ENCODE assay signal across 20 mouse cellular contexts in genomic region chr14:46567411-46567780, GRCm38 (mm10).
DNase-seq lines count a peak whose midpoint lies in the region; ATAC-seq and TF ChIP-seq lines count a peak whose summit lies in the region.
"Had no signal": no experiment of that assay in that cellular context is flagged by ENCODE, and none has a peak within 500 bp of the region (broad histone marks: within the 10 kb centered on the region; RNA-seq: fewer than 3 reads in every experiment).

No protein-coding gene starts in this region.

- H3K9me3 ChIP-seq in kidney, embryonic 14.5 days (ENCODE audit: control insufficient read depth, low read length), result no peaks in the 10 kb centered on the region
- H3K9me3 ChIP-seq in lung, embryonic 14.5 days (ENCODE audit: low read depth, low read length), result no peaks in the 10 kb centered on the region
- H3K9me3 ChIP-seq in intestine, postnatal 0 days (ENCODE audit: control insufficient read depth), result no peaks in the 10 kb centered on the region
- no peaks in the 10 kb centered on the region for H3K9me3 ChIP-seq in stomach, embryonic 16.5 days (replicated peaks; ENCODE audit: control insufficient read depth, low read length)
- H3K9me3 ChIP-seq in forebrain, embryonic 12.5 days, result no peaks in the 10 kb centered on the region
- H3K9me3 ChIP-seq: hindbrain, embryonic 13.5 days; limb, embryonic 13.5 days; liver, embryonic 15.5 days; neural tube, embryonic 13.5 days had no signal

- no peak for DNase-seq in kidney, adult 18-20 months
- DNase-seq in lung, embryonic 14.5 days, result no peak
- no peak for DNase-seq in lung, adult 18-20 months
- DNase-seq: cerebellum, adult 9-11 months; forebrain, postnatal 0 days; layer of hippocampus, adult 9-11 months; lung, postnatal 14 days; midbrain, embryonic 14.5 days; right cerebral cortex, adult 18-20 months; thymus, adult 18-20 months; thymus, postnatal 4 days had no signal

- H3K4me3 ChIP-seq in kidney, embryonic 14.5 days (ENCODE audit: low read length), result no peak overlapping the region
- no peak overlapping the region for H3K4me3 ChIP-seq in lung, embryonic 14.5 days (ENCODE audit: low read depth, low read length)
- H3K4me3 ChIP-seq in intestine, postnatal 0 days (ENCODE audit: low read depth, low read length), result no peak overlapping the region
- H3K4me3 ChIP-seq in stomach, embryonic 16.5 days (replicated peaks; ENCODE audit: low read length), result no peak overlapping the region
- H3K4me3 ChIP-seq in forebrain, embryonic 12.5 days (replicated peaks), result no peak overlapping the region
- H3K4me3 ChIP-seq: hindbrain, embryonic 13.5 days; limb, embryonic 13.5 days; liver, embryonic 15.5 days; neural tube, embryonic 13.5 days had no signal

- peaks cover 13% of the 10 kb centered on the region for H3K4me1 ChIP-seq in kidney, embryonic 14.5 days (ENCODE audit: control insufficient read depth, insufficient read depth, low read length)
- H3K4me1 ChIP-seq in lung, embryonic 14.5 days (ENCODE audit: insufficient read depth), result peaks cover 11% of the 10 kb centered on the region
- H3K4me1 ChIP-seq in intestine, postnatal 0 days (replicated peaks; ENCODE audit: control insufficient read depth, insufficient read depth, low read length), result 0 out of 2 replicates have a peak, but pooled peaks cover 3% of the 10 kb centered on the region
- peaks cover 19% of the 10 kb centered on the region for H3K4me1 ChIP-seq in stomach, embryonic 16.5 days (ENCODE audit: control insufficient read depth, insufficient read depth, low read length)
- no peaks in the 10 kb centered on the region for H3K4me1 ChIP-seq in forebrain, embryonic 12.5 days
- H3K4me1 ChIP-seq: hindbrain, embryonic 13.5 days had no signal

- H3K27ac ChIP-seq in kidney, embryonic 14.5 days (ENCODE audit: low read depth, low read length), result peak overlapping the region; percentile 30
- H3K27ac ChIP-seq in lung, embryonic 14.5 days (ENCODE audit: low read depth), result peak overlapping the region; percentile 31; the same call in 1 of the 2 replicates
- H3K27ac ChIP-seq in intestine, postnatal 0 days (ENCODE audit: low read depth, low read length), result 0 out of 2 replicates have a peak overlapping the region, but pooled peaks have one; percentile 21
- peak overlapping the region; percentile 54 for H3K27ac ChIP-seq in stomach, embryonic 16.5 days (ENCODE audit: low read length)
- no peak overlapping the region for H3K27ac ChIP-seq in forebrain, embryonic 12.5 days
- H3K27ac ChIP-seq: hindbrain, embryonic 13.5 days; limb, embryonic 13.5 days; liver, embryonic 15.5 days; neural tube, embryonic 13.5 days had no signal

- no peak overlapping the region for H3K9ac ChIP-seq in kidney, embryonic 14.5 days (ENCODE audit: low read depth, low read length)
- H3K9ac ChIP-seq in lung, embryonic 14.5 days, result no peak overlapping the region
- no peak overlapping the region for H3K9ac ChIP-seq in intestine, postnatal 0 days (ENCODE audit: low read depth, low read length)
- no peak overlapping the region for H3K9ac ChIP-seq in stomach, embryonic 16.5 days (ENCODE audit: low read length)
- no peak overlapping the region for H3K9ac ChIP-seq in forebrain, embryonic 12.5 days
- H3K9ac ChIP-seq: forebrain, postnatal 0 days; hindbrain, embryonic 13.5 days; limb, embryonic 13.5 days; liver, embryonic 15.5 days; neural tube, embryonic 13.5 days had no signal

- no peak for TF ChIP-seq CTCF in lung, embryonic 14.5 days (IDR thresholded peaks at IDR 0.05; ENCODE audit: low read depth)
- TF ChIP-seq CTCF in intestine, postnatal 0 days (IDR thresholded peaks at IDR 0.05; ENCODE audit: low read depth), result no peak

- H3K27me3 ChIP-seq in kidney, embryonic 14.5 days (ENCODE audit: control insufficient read depth, insufficient read depth, low read length), result no peaks in the 10 kb centered on the region
- H3K27me3 ChIP-seq in lung, embryonic 14.5 days (ENCODE audit: insufficient read depth, low read length), result no peaks in the 10 kb centered on the region
- no peaks in the 10 kb centered on the region; the same call in 1 of the 2 replicates for H3K27me3 ChIP-seq in intestine, postnatal 0 days (replicated peaks; ENCODE audit: control insufficient read depth, insufficient read depth, low read length)
- H3K27me3 ChIP-seq in stomach, embryonic 16.5 days (ENCODE audit: control insufficient read depth, insufficient read depth, low read length), result no peaks in the 10 kb centered on the region
- 0 out of 2 replicates have a peak, but pooled peaks cover 4% of the 10 kb centered on the region for H3K27me3 ChIP-seq in forebrain, embryonic 12.5 days
- H3K27me3 ChIP-seq: hindbrain, embryonic 13.5 days; neural tube, embryonic 13.5 days had no signal

- H3K4me2 ChIP-seq in kidney, embryonic 14.5 days (replicated peaks; ENCODE audit: low read depth, low read length), result no peak overlapping the region
- H3K4me2 ChIP-seq in lung, embryonic 14.5 days, result no peak overlapping the region
- no peak overlapping the region for H3K4me2 ChIP-seq in intestine, postnatal 0 days (replicated peaks; ENCODE audit: low read depth)
- H3K4me2 ChIP-seq in stomach, embryonic 16.5 days (ENCODE audit: low read depth, low read length), result no peak overlapping the region
- no peak overlapping the region for H3K4me2 ChIP-seq in forebrain, embryonic 12.5 days
- H3K4me2 ChIP-seq: heart, embryonic 11.5 days; hindbrain, embryonic 13.5 days; liver, embryonic 15.5 days; neural tube, embryonic 13.5 days had no signal

- peak; percentile 61; the same call in 1 of the 2 replicates for ATAC-seq in kidney, embryonic 14.5 days (ENCODE audit: low FRiP score, low TSS enrichment)
- ATAC-seq in lung, embryonic 14.5 days (ENCODE audit: insufficient read depth), result peak; percentile 30; the same call in 1 of the 2 replicates
- ATAC-seq in intestine, postnatal 0 days, result no peak; the same call in 1 of the 2 replicates
- ATAC-seq in stomach, embryonic 16.5 days (ENCODE audit: insufficient read depth, low FRiP score), result peak; percentile 45
- no peak for ATAC-seq in forebrain, embryonic 12.5 days (ENCODE audit: low FRiP score)
- ATAC-seq: forebrain, postnatal 0 days had no signal

- no peaks in the 10 kb centered on the region for H3K36me3 ChIP-seq in kidney, embryonic 14.5 days (ENCODE audit: control insufficient read depth, insufficient read depth, low read length)
- no peaks in the 10 kb centered on the region for H3K36me3 ChIP-seq in lung, embryonic 14.5 days (ENCODE audit: insufficient read depth)
- H3K36me3 ChIP-seq in intestine, postnatal 0 days (ENCODE audit: control insufficient read depth, insufficient read depth), result no peaks in the 10 kb centered on the region
- H3K36me3 ChIP-seq in stomach, embryonic 16.5 days (ENCODE audit: control insufficient read depth, insufficient read depth, low read length), result no peaks in the 10 kb centered on the region
- no peaks in the 10 kb centered on the region for H3K36me3 ChIP-seq in forebrain, embryonic 12.5 days (replicated peaks)
- H3K36me3 ChIP-seq: hindbrain, embryonic 13.5 days; limb, embryonic 13.5 days; liver, embryonic 15.5 days; neural tube, embryonic 13.5 days had no signal

- 23% methylated on average over 3 of the region's 3 CpGs for WGBS in kidney, embryonic 14.5 days
- 33% methylated on average over 3 of the region's 3 CpGs for WGBS in lung, embryonic 14.5 days
- WGBS in intestine, postnatal 0 days, result 43% methylated on average over 3 of the region's 3 CpGs
- 29% methylated on average over 3 of the region's 3 CpGs for WGBS in stomach, embryonic 16.5 days
- WGBS in forebrain, embryonic 12.5 days, result 69% methylated on average over 3 of the region's 3 CpGs

Comparison
In these comparisons a context has a peak if more than half of its experiments do, and no peak if none do; other contexts are left out.
1. ATAC-seq: peak in kidney, embryonic 14.5 days (single experiment), lung, embryonic 14.5 days (single experiment) and stomach, embryonic 16.5 days (single experiment); none in intestine, postnatal 0 days (single experiment) and forebrain, embryonic 12.5 days (single experiment).